Mouse (Mus musculus) embryo, embryonic 11 days (tissue): ENCODE measurements around the gene Mdp1.
A peak's percentile ranks its signal among the peaks of the same experiment; 100 is the strongest.

Experiments used
- DNase-seq: peaks from one replicate; pipeline ENCODE4 v3.0.0-alpha.2; 2015

Mdp1 gene

GRCm38 (mm10) chr14:55659960-55660573 is at the start of gene Mdp1:
Mdp1 (minus strand) TSS chr14:55660508.
- DNase-seq, result peak; percentile 95

- no peak for DNase-seq
Measured at GRCm38 (mm10) chr14:55709509-55709908, 49.2 kb upstream of the Mdp1 start.

- no peak for DNase-seq
Measured at GRCm38 (mm10) chr14:55707397-55707796, 47.1 kb upstream of the Mdp1 start.

GRCm38 (mm10) chr14:55706051-55706600 is 45.8 kb upstream of the Mdp1 start:
- DNase-seq, result no peak

GRCm38 (mm10) chr14:55702761-55703160 is 42.5 kb upstream of the Mdp1 start:
- DNase-seq, result no peak

GRCm38 (mm10) chr14:55701131-55701530 is 40.8 kb upstream of the Mdp1 start:
- no peak for DNase-seq

- DNase-seq, result no peak
Measured at GRCm38 (mm10) chr14:55697226-55697625, 36.9 kb upstream of the Mdp1 start.

GRCm38 (mm10) chr14:55689433-55689832 is 29.1 kb upstream of the Mdp1 start:
- no peak for DNase-seq

GRCm38 (mm10) chr14:55682118-55682493 is 21.8 kb upstream of the Mdp1 start:
- DNase-seq, result no peak

- DNase-seq, result peak; percentile 96
Measured at GRCm38 (mm10) chr14:55681160-55682117, 21.1 kb upstream of the Mdp1 start, which contains the start of gene Tinf2. Tinf2 (minus strand) TSS chr14:55681820.

GRCm38 (mm10) chr14:55677615-55678014 is 17.3 kb upstream of the Mdp1 start:
- DNase-seq, result no peak

- DNase-seq, result no peak
Measured at GRCm38 (mm10) chr14:55672741-55673060, 12.4 kb upstream of the Mdp1 start.

- peak; percentile 96 for DNase-seq
Measured at GRCm38 (mm10) chr14:55671833-55672740, 11.8 kb upstream of the Mdp1 start, which contains the start of the genes Gmpr2 and Nedd8. Gmpr2 (plus strand) TSS chr14:55671941. Nedd8 (minus strand) TSS chr14:55672124.

GRCm38 (mm10) chr14:55671486-55671832 is 11.2 kb upstream of the Mdp1 start:
- no peak for DNase-seq

- DNase-seq, result no peak
Measured at GRCm38 (mm10) chr14:55660636-55661035, 328 bp upstream of the Mdp1 start.

- DNase-seq, result no peak
Measured at GRCm38 (mm10) chr14:55658011-55658410, 2.3 kb downstream of the Mdp1 start.

GRCm38 (mm10) chr14:55656935-55657334 is 3.4 kb downstream of the Mdp1 start:
- DNase-seq, result no peak

- DNase-seq, result no peak
Measured at GRCm38 (mm10) chr14:55651528-55651927, 8.8 kb downstream of the Mdp1 start.

- no peak for DNase-seq
Measured at GRCm38 (mm10) chr14:55649884-55650283, 10.4 kb downstream of the Mdp1 start, which contains the start of gene Tssk4. Tssk4 (plus strand) TSS chr14:55650184.

GRCm38 (mm10) chr14:55644261-55644888 is 15.9 kb downstream of the Mdp1 start:
- peak; percentile 22 for DNase-seq

GRCm38 (mm10) chr14:55643060-55643907 is 17.0 kb downstream of the Mdp1 start, which contains the start of gene Tm9sf1:
Tm9sf1 (minus strand) TSS chr14:55643806.
- peak; percentile 92 for DNase-seq
